Mouse (Mus musculus) large intestine, adult 2 months (tissue): ENCODE results near the gene Ercc2. TPM values are rescaled to one million over a fixed set of nuclear protein-coding genes. Genes with fewer than 3 reads are reported as not detected.

Source experiments
- DNase-seq: peaks from one replicate; pipeline ENCODE4 v3.0.0-alpha.2; 2012; ENCODE audit warnings: low read depth, low spot score
- WGBS: fragments of 180-500 bp; shearing (Covaris S2); methylation state at CpG from one replicate; pipeline ENCODE4 v1.1.7; 2018; 5-methylcytosine and 5-hydroxymethylcytosine counted together
- polyA plus RNA-seq: library from polyadenylated mRNA; depleted of rRNA; stranded (reverse); fragments of >200 nt; gene quantifications from 2 replicates; pipeline ENCODE4 v1.2.3, GENCODE M21; 2012

Gene Ercc2
- polyA plus RNA-seq, 1 experiment, result 28.7 TPM

GRCm38 (mm10) chr7:19402535-19403112 lies 20.8 kb downstream of the Ercc2 start:
- 78% methylated on average over 9 of the region's 9 CpGs for WGBS
- no peak for DNase-seq

- peak; percentile 25 for DNase-seq
- 1% methylated on average over 62 of the region's 62 CpGs for WGBS
Measured at GRCm38 (mm10) chr7:19403731-19404296, 22.0 kb downstream of the Ercc2 start, which contains the start of gene Klc3. Klc3 (minus strand) TSS chr7:19404104.

GRCm38 (mm10) chr7:19404476-19404875 lies 22.7 kb downstream of the Ercc2 start, which contains the start of gene Ckm:
Ckm (plus strand) TSS chr7:19404776.
- 44% methylated on average over 7 of the region's 7 CpGs for WGBS

GRCm38 (mm10) chr7:19405417-19405816 lies 23.6 kb downstream of the Ercc2 start:
- peak; percentile 40 for DNase-seq
- WGBS, result 3% methylated on average over 19 of the region's 19 CpGs

More at GRCm38 (mm10) chr7:19404476-19404875, 22.7 kb downstream of the Ercc2 start, which contains the start of gene Ckm:
- DNase-seq, result no peak

- DNase-seq, result no peak
- 53% methylated on average over 6 of the region's 6 CpGs for WGBS
Measured at GRCm38 (mm10) chr7:19409753-19410152, 27.9 kb downstream of the Ercc2 start.

GRCm38 (mm10) chr7:19410766-19411344 lies 29.0 kb downstream of the Ercc2 start:
- no peak for DNase-seq

GRCm38 (mm10) chr7:19411783-19412182 lies 30.0 kb downstream of the Ercc2 start:
- DNase-seq, result no peak
- 75% methylated on average over 5 of the region's 5 CpGs for WGBS

More at GRCm38 (mm10) chr7:19410766-19411344, 29.0 kb downstream of the Ercc2 start:
- WGBS, result 47% methylated on average over 11 of the region's 11 CpGs

GRCm38 (mm10) chr7:19413525-19413924 lies 31.7 kb downstream of the Ercc2 start:
- no peak for DNase-seq
- WGBS, result 44% methylated on average over 3 of the region's 3 CpGs

- 67% methylated on average over 15 of the region's 15 CpGs for WGBS
- DNase-seq, result no peak
Measured at GRCm38 (mm10) chr7:19416590-19416989, 34.8 kb downstream of the Ercc2 start.

- no peak for DNase-seq
- WGBS, result 5% methylated on average over 28 of the region's 28 CpGs
Measured at GRCm38 (mm10) chr7:19420121-19420520, 38.3 kb downstream of the Ercc2 start.

GRCm38 (mm10) chr7:19420821-19421636 lies 39.2 kb downstream of the Ercc2 start:
- 12% methylated on average over 39 of the region's 43 CpGs for WGBS
- DNase-seq, result peak; percentile 76

GRCm38 (mm10) chr7:19423083-19423482 lies 41.3 kb downstream of the Ercc2 start:
- WGBS, result 87% methylated on average over 3 of the region's 3 CpGs
- no peak for DNase-seq

- WGBS, result 46% methylated on average over 4 of the region's 4 CpGs
- DNase-seq, result no peak
Measured at GRCm38 (mm10) chr7:19424051-19424450, 42.2 kb downstream of the Ercc2 start.

GRCm38 (mm10) chr7:19426349-19426748 lies 44.5 kb downstream of the Ercc2 start:
- no peak for DNase-seq
- 91% methylated on average over 6 of the region's 6 CpGs for WGBS

GRCm38 (mm10) chr7:19426888-19427287 lies 45.1 kb downstream of the Ercc2 start:
- no peak for DNase-seq
- 94% methylated on average over 6 of the region's 6 CpGs for WGBS

GRCm38 (mm10) chr7:19427999-19428650 lies 46.3 kb downstream of the Ercc2 start:
- WGBS, result 75% methylated on average over 15 of the region's 15 CpGs
- DNase-seq, result no peak

- DNase-seq, result no peak
- WGBS, result 75% methylated on average over 8 of the region's 8 CpGs
Measured at GRCm38 (mm10) chr7:19429726-19430125, 47.9 kb downstream of the Ercc2 start.

GRCm38 (mm10) chr7:19430402-19430801 lies 48.6 kb downstream of the Ercc2 start:
- 80% methylated on average over 6 of the region's 6 CpGs for WGBS
- no peak for DNase-seq

GRCm38 (mm10) chr7:19432475-19432874 lies 50.7 kb downstream of the Ercc2 start:
- no peak for DNase-seq
- WGBS, result 92% methylated on average over 2 of the region's 2 CpGs

GRCm38 (mm10) chr7:19436276-19436675 lies 54.5 kb downstream of the Ercc2 start:
- no peak for DNase-seq
- WGBS, result 93% methylated on average over 2 of the region's 2 CpGs
